Mouse (Mus musculus) small intestine, adult 2 months (tissue): Measurements from ENCODE around the gene Pomgnt2.

Experiments used
- CTCF ChIP-seq: fragments of 200-500 bp; IDR thresholded peaks from 2 replicates; pipeline ENCODE4 v1.5.1; 2012; ENCODE audit warnings: low read depth, mild to moderate bottlenecking, control low read depth, inconsistent platforms, low read length, moderate library complexity, mixed read lengths; ENCODE audit not compliant: insufficient replicate concordance, insufficient read length; ENCODE audit errors: extremely low read depth
- POLR2A ChIP-seq: fragments of 200-500 bp; IDR thresholded peaks from 2 replicates; pipeline ENCODE4 v1.6.1; 2012; ENCODE audit warnings: low read depth, mild to moderate bottlenecking, control low read depth, inconsistent platforms, low read length, moderate library complexity

- TF ChIP-seq POLR2A (no peak), CTCF (no peak)
These were observed 30.4 kb upstream of the Pomgnt2 start for GRCm38 (mm10) chr9:122027081-122027913.
